In genomic region chr17:24260516-24260915, GRCm38 (mm10) we compare ENCODE assay signal across 17 mouse cellular contexts. TPM values are rescaled to one million over a fixed set of nuclear protein-coding genes. Genes with fewer than 3 reads are reported as not detected.
"Had no signal": no experiment of that assay in that cellular context is flagged by ENCODE, and none has a peak within 500 bp of the region (broad histone marks: within the 10 kb centered on the region; RNA-seq: fewer than 3 reads in every experiment).

No protein-coding gene starts in this region.

- H3K4me3 ChIP-seq: liver, embryonic 15.5 days; midbrain, embryonic 12.5 days; myocyte; neural tube, embryonic 12.5 days had no signal

- H3K4me1 ChIP-seq: midbrain, embryonic 12.5 days; neural tube, embryonic 12.5 days had no signal

- H3K9me3 ChIP-seq: liver, embryonic 15.5 days; midbrain, embryonic 12.5 days; neural tube, embryonic 12.5 days had no signal

- ATAC-seq: inflammation-experienced regulatory T-cells, adult 6 months; intestine, postnatal 0 days; lung, postnatal 0 days had no signal

- H3K27me3 ChIP-seq: liver, embryonic 15.5 days; midbrain, embryonic 12.5 days; neural tube, embryonic 12.5 days had no signal

- H3K36me3 ChIP-seq: liver, embryonic 15.5 days; midbrain, embryonic 12.5 days; neural tube, embryonic 12.5 days had no signal

- H3K27ac ChIP-seq: kidney, postnatal 0 days; liver, embryonic 15.5 days; midbrain, embryonic 12.5 days; neural tube, embryonic 12.5 days had no signal

- DNase-seq: kidney, adult 9 months; kidney, postnatal 36 days; left cerebral cortex, postnatal 4 days; liver; lung, adult 2 months; lung, postnatal 36 days; retina, postnatal 1 day; thymus, adult 18-20 months; thymus, postnatal 14 days had no signal

RNA-seq across cellular contexts. Expression of gene Ntn3, which starts 51.2 kb away (rescaled TPM):
- polyA plus RNA-seq: inflammation-experienced regulatory T-cells, adult 6 months had no signal
